Mouse (Mus musculus) brain, adult 2 months (tissue): ENCODE measurements around the gene Gm8797.
"Not testable (repeated sequence)": the region's sequence is repeated elsewhere in the genome, so short reads cannot be mapped to it uniquely, and the experiment has no call there.

Source experiments
- DNase-seq: peaks from one replicate; pipeline ENCODE4 v3.0.0; 2011; ENCODE audit warnings: low read depth, low spot score

Gm8797 gene

GRCm38 (mm10) chr3:5750506-5750905, at the start of gene Gm8797:
Gm8797 (plus strand) TSS chr3:5750806.
- not testable (repeated sequence) for DNase-seq

GRCm38 (mm10) chr3:5714481-5714880, 36.1 kb upstream of the Gm8797 start:
- DNase-seq, result no peak

GRCm38 (mm10) chr3:5732931-5733330, 17.7 kb upstream of the Gm8797 start:
- no peak for DNase-seq

- DNase-seq, result peak; percentile 74
These were observed 4.3 kb downstream of the Gm8797 start for GRCm38 (mm10) chr3:5754763-5755478.

- peak; percentile 6 for DNase-seq
These were observed 15.7 kb downstream of the Gm8797 start for GRCm38 (mm10) chr3:5766256-5766655.

- DNase-seq, result no peak
These were observed 26.3 kb downstream of the Gm8797 start for GRCm38 (mm10) chr3:5776894-5777293.
